Mouse (Mus musculus): ENCODE results near the gene Vmn1r44. TPM values are rescaled to one million over a fixed set of nuclear protein-coding genes. Genes with fewer than 3 reads are reported as not detected.
"Not testable (repeated sequence)": the region's sequence is repeated elsewhere in the genome, so short reads cannot be mapped to it uniquely, and the experiment has no call there.

Vmn1r44 gene
- polyA plus RNA-seq (2016; fragmentation: Nextera tagmentation; extraction: Ambion mirVana): not detected in 2 replicates

DNA sequence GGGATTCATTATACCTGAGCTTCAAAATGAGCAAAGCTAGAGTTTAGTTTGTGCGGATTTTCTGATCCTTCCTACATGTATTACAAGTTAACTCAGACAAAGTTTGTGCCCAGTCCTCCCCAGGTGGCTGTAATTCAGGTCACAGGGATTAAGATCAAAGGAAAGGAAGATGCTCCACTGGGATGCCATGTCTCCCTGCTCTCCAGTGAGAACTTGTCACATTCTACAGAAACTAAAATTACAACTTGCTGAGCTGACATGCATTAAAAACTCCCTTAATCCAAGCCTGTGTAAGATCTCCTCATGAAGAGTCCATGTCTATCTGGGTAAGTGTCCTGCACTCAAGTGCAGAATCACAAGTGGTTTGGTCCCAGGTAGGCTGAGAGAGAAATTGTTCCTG, at the start of gene Vmn1r44:
Vmn1r44 (plus strand) TSS at position 301 of the 400 bp plus-strand sequence.
- Histone ChIP-seq H3K9me3 (peaks cover 10% of the 10 kb centered on the region; the same call in 1 of the 2 replicates), H3K27ac (replicated peaks) (no peak within 1 kb of the TSS), H3K4me3 (no peak within 1 kb of the TSS), H3K36me3 (replicated peaks) (no peaks in the 10 kb centered on the region), H3K4me1 (no peaks in the 10 kb centered on the region), H3K27me3 (replicated peaks; ENCODE audit: low read depth, poor library complexity, severe bottlenecking) (no peaks in the 10 kb centered on the region)
- 85% methylated on average over 1 of the region's 1 CpGs for WGBS
- DNase-seq (ENCODE audit: low spot score): no peak

DNA sequence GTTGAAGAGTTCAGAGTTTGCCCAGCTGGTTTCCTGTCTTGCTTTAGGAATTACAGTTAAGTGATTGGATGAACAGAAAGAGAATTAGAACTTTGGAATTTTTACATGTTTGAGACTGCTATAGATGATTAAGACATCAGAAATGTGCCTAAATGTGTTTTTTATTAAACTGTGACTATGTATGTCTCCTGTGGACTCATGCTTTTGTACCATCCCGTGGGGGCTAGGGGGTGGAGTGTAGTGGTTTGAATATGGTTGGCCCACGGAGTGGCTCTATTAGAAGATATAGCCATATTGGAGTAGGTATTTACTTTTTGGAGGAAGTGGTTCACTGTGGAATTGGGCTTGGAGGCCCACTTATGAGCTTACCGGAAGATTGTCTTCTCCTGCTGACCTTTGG, 25.9 kb upstream of the Vmn1r44 start:
- no peak for DNase-seq (ENCODE audit: low spot score)
- 83% methylated on average over 3 of the region's 3 CpGs for WGBS
- Histone ChIP-seq H3K27me3 (replicated peaks; ENCODE audit: low read depth, poor library complexity, severe bottlenecking) (no peaks in the 10 kb centered on the region), H3K9me3 (peaks cover 31% of the 10 kb centered on the region), H3K36me3 (replicated peaks) (no peaks in the 10 kb centered on the region), H3K4me1 (no peaks in the 10 kb centered on the region), H3K27ac (replicated peaks) (no peak overlapping the region), H3K4me3 (no peak overlapping the region)

DNA sequence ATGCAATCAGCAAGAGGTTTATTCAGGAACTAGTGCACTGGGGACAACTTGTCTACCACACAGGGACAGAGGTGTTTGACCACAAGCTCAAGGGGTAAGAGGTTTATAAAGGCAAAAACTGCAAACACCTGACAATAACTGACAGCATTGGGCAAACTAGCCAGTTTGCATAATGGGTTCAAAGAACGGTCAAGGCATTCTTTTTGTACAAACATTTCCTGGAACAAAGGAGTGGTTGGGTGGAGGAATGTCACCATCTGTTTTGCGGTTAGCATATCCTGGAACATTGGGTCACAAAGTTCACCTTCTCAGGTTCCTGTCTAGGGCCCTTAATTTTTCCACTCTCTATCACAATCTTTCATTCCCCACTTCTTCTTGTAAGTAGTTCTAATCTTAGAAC, 23.6 kb upstream of the Vmn1r44 start:
- Histone ChIP-seq H3K27me3 (replicated peaks; ENCODE audit: low read depth, poor library complexity, severe bottlenecking) (no peaks in the 10 kb centered on the region), H3K9me3 (peaks cover 44% of the 10 kb centered on the region)
- 87% methylated on average over 2 of the region's 2 CpGs for WGBS

DNA sequence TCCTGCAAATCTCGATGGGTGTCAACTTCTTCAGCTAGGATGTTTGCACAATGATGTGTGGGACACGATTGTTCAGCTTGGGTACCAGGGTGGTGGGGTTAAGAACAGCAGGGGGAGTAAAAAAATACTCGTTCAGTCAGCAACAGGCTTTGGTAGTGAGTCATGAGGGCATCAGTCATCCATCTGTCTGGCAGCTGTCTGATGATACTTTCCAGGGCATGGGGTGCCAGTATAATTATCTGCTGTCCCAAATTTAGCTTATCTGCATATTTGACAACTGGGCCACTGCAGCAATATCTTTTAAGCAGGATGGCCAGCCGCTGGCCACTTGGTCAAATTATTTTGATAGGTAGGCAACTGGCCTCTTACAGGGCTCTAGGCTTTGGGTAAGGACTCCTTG, 19.7 kb upstream of the Vmn1r44 start:
- no peaks in the 10 kb centered on the region for H3K27me3 ChIP-seq (replicated peaks; ENCODE audit: low read depth, poor library complexity, severe bottlenecking)
- WGBS: 84% methylated on average over 4 of the region's 4 CpGs
- no peaks in the 10 kb centered on the region for H3K4me1 ChIP-seq
- no peak overlapping the region for H3K27ac ChIP-seq (replicated peaks)
- DNase-seq (ENCODE audit: low spot score): no peak
- peaks cover 55% of the 10 kb centered on the region for H3K9me3 ChIP-seq
- H3K4me3 ChIP-seq: no peak overlapping the region
- no peaks in the 10 kb centered on the region for H3K36me3 ChIP-seq (replicated peaks)

More for the DNA sequence above, 23.6 kb upstream of the Vmn1r44 start:
- no peaks in the 10 kb centered on the region for H3K4me1 ChIP-seq
- H3K4me3 ChIP-seq: no peak overlapping the region
- H3K27ac ChIP-seq (replicated peaks): no peak overlapping the region
- no peak for DNase-seq (ENCODE audit: low spot score)
- no peaks in the 10 kb centered on the region for H3K36me3 ChIP-seq (replicated peaks)

DNA sequence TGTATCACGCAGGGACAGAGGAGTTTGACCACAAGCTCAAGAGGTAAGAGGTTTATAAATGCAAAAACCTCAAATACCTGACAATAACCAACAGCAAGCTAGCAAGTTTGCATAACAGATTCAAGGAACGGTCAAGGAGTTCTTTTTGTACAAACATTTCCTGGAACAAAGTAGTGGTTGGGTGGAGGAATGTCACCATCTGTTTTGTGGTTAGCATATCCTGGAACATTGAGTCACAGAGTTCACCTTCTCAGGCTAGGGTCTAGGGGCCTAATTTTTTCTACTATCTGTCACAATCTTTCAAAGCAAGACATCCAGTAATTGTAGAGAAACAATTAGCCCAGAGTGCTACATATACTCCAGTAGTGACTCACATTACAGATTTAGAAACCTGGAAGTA, 16.2 kb upstream of the Vmn1r44 start:
- no peak for DNase-seq (ENCODE audit: low spot score)
- 92% methylated on average over 2 of the region's 2 CpGs for WGBS

DNA sequence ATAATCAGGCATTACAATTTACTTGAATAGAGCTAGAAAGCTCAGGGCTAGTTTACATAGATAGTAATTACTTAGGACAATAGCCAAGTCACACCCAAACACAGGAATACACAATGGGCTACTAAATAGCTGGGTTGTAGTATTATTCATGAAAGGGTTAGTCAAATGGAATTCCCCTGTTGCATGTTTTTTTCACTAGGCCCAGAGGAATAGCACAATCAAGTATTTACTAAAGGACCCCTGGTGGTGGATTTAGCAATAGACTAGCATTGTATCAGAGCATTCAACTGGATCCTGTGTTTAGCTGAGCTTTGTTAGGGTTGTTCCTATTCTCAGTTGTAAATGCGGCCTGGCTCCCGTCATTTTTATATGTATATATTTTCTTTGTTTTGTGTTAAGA, 15.5 kb upstream of the Vmn1r44 start:
- H3K4me1 ChIP-seq: no peaks in the 10 kb centered on the region
- 83% methylated on average over 2 of the region's 2 CpGs for WGBS
- no peaks in the 10 kb centered on the region for H3K27me3 ChIP-seq (replicated peaks; ENCODE audit: low read depth, poor library complexity, severe bottlenecking)
- no peak for DNase-seq (ENCODE audit: low spot score)
- no peaks in the 10 kb centered on the region for H3K36me3 ChIP-seq (replicated peaks)
- no peak overlapping the region for H3K27ac ChIP-seq (replicated peaks)
- H3K9me3 ChIP-seq: peaks cover 39% of the 10 kb centered on the region
- H3K4me3 ChIP-seq: no peak overlapping the region

More for the DNA sequence above, 16.2 kb upstream of the Vmn1r44 start:
- H3K4me3 ChIP-seq: no peak overlapping the region
- H3K9me3 ChIP-seq: peaks cover 42% of the 10 kb centered on the region
- no peak overlapping the region for H3K27ac ChIP-seq (replicated peaks)
- no peaks in the 10 kb centered on the region for H3K27me3 ChIP-seq (replicated peaks; ENCODE audit: low read depth, poor library complexity, severe bottlenecking)
- no peaks in the 10 kb centered on the region for H3K4me1 ChIP-seq
- H3K36me3 ChIP-seq (replicated peaks): no peaks in the 10 kb centered on the region

DNA sequence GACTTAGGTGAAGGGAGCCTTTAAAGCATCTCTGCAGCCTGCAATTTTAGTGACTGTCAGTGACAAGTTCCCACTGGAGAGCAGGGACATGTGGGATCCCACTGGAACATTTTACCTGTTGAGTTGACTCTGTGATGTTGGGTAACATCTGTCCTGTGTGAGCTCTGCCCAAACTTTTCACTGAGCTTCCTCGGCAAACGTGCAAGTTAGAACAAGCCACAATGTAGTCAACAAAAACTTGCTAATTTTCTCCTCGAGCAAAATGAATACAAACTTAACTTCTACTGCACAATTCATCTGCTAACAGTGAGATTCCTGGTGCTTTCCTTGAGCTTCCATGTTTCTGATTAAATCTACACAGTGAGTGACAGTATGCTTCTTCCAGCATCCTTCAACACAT, 7.1 kb upstream of the Vmn1r44 start, which contains the start of the genes Vmn1r42 and Vmn1r43:
Vmn1r42 (minus strand) TSS at position 101 of the 400 bp plus-strand sequence.
Vmn1r43 (minus strand) TSS at position 101 of the 400 bp plus-strand sequence.
- DNase-seq (ENCODE audit: low spot score); H3K27me3 ChIP-seq (replicated peaks; ENCODE audit: low read depth, poor library complexity, severe bottlenecking); H3K4me3 ChIP-seq; H3K36me3 ChIP-seq (replicated peaks); H3K4me1 ChIP-seq; H3K27ac ChIP-seq (replicated peaks): not testable (repeated sequence)
- H3K9me3 ChIP-seq: peaks cover 16% of the 10 kb centered on the region; the same call in 1 of the 2 replicates
- WGBS: 80% methylated on average over 3 of the region's 3 CpGs

DNA sequence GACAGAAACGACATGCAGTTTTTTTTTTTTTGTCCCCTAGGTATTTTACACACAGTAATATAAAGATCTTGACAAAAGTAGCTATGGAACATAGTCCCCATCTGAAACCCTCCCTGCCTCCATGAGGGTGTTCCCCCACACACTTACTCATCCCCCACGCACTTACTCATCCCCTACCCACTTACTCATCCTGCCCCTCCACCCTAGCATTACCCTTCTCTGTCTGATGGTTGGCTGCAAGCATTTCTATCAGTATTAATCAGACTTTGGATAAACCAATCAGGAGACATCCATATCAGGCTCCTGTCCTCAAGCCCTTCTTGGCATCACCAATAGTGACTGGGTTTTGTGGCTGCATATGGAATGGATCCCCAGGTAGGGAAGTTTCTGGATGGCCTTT, 6.5 kb upstream of the Vmn1r44 start:
- H3K4me1 ChIP-seq: no peaks in the 10 kb centered on the region
- peaks cover 16% of the 10 kb centered on the region; the same call in 1 of the 2 replicates for H3K9me3 ChIP-seq
- H3K27ac ChIP-seq (replicated peaks): no peak overlapping the region
- H3K27me3 ChIP-seq (replicated peaks; ENCODE audit: low read depth, poor library complexity, severe bottlenecking): no peaks in the 10 kb centered on the region
- DNase-seq (ENCODE audit: low spot score): no peak
- H3K4me3 ChIP-seq: no peak overlapping the region
- 81% methylated on average over 2 of the region's 2 CpGs for WGBS
- no peaks in the 10 kb centered on the region for H3K36me3 ChIP-seq (replicated peaks)

DNA sequence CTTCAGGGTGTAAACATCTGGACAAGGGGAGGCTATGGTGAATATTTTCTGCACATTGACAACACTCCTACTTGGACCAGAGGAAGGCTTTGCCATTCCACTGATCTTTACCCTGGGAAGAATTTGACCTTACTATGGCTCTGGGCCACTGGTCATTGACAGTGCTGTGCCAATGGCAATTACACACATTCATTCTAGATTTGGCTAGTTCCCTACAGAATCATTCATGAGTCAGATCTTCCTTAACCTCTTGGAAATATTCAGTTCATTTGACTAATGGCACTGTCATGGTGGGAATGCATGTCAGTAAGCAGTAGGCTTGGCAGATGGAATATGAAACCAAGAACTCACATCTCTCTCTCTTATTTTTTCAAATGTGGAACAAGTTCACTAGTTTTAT, 2.6 kb upstream of the Vmn1r44 start:
- H3K27ac ChIP-seq (replicated peaks): no peak overlapping the region
- peaks cover 14% of the 10 kb centered on the region; the same call in 1 of the 2 replicates for H3K9me3 ChIP-seq

DNA sequence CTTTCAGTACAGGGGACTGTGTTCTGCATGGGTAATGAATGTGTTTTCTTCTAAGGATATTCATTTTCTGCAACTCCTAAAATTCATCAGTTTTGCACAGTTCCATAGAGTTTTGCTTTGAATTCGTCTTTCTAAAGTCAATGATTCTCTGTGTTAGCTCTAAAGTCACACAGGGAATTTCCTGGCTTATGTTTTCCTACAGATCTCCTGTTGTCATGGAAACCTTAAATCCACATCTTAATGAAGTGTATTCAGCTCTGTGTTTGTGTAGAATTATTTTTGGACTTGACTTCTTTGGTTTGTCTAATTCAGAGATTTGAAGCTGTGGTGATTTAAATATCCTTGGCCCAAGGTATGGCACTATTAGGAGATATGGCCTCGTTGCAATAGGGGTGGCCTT, 352 bp downstream of the Vmn1r44 start:
- Histone ChIP-seq H3K9me3 (peaks cover 8% of the 10 kb centered on the region; the same call in 1 of the 2 replicates), H3K4me3 (no peak overlapping the region), H3K36me3 (replicated peaks) (no peaks in the 10 kb centered on the region), H3K27me3 (replicated peaks; ENCODE audit: low read depth, poor library complexity, severe bottlenecking) (no peaks in the 10 kb centered on the region), H3K4me1 (no peaks in the 10 kb centered on the region), H3K27ac (replicated peaks) (no peak overlapping the region)
- WGBS: 64% methylated on average over 2 of the region's 2 CpGs
- no peak for DNase-seq (ENCODE audit: low spot score)

More for the DNA sequence above, 2.6 kb upstream of the Vmn1r44 start:
- DNase-seq (ENCODE audit: low spot score): no peak
- no peaks in the 10 kb centered on the region for H3K36me3 ChIP-seq (replicated peaks)
- no peaks in the 10 kb centered on the region for H3K27me3 ChIP-seq (replicated peaks; ENCODE audit: low read depth, poor library complexity, severe bottlenecking)
- no peaks in the 10 kb centered on the region for H3K4me1 ChIP-seq
- H3K4me3 ChIP-seq: no peak overlapping the region

DNA sequence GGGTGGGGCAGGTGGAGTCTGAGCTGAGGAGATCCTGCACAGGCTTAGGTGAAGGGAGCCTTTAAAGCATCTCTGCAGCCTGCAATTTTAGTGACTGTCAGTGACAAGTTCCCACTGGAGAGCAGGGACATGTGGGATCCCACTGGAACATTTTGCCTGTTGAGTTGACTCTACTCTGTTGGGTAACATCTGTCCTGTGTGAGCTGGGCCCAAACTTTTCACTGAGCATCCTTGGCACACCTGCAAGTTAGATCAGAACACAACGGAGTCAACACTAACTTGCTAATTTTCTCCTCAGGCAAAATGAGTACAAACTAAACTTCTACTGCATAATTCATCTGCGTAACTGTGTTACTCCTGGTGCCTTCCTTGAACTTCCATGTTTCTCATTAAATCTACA, 57.0 kb downstream of the Vmn1r44 start, which contains the start of gene Vmn1r45:
Vmn1r45 (minus strand) TSS at position 101 of the 400 bp plus-strand sequence.
- H3K36me3 ChIP-seq (replicated peaks); H3K27me3 ChIP-seq (replicated peaks; ENCODE audit: low read depth, poor library complexity, severe bottlenecking); DNase-seq (ENCODE audit: low spot score); H3K27ac ChIP-seq (replicated peaks); H3K4me1 ChIP-seq; H3K4me3 ChIP-seq: not testable (repeated sequence)
- 90% methylated on average over 2 of the region's 2 CpGs for WGBS
- H3K9me3 ChIP-seq: peaks cover 19% of the 10 kb centered on the region

DNA sequence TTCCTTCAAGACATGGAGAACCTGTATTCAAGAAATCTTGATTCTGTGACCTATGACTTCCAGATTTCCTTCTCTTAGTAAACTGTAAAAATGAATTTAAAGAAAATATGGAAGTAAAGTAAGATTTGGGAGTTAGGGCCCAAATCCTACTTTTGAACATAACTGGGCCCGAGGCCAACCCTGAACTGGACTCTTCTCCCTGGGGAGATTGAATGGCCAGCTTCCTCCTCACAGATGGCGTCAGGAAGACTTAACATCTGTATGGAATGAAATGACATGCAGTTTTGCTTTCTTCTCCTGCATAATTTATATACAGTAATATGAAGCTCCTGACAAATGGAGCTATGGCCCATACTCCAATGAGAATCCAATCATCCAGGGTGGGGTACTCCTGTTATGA, 57.5 kb downstream of the Vmn1r44 start:
- Histone ChIP-seq H3K27ac (replicated peaks) (no peak overlapping the region), H3K4me3 (no peak overlapping the region), H3K27me3 (replicated peaks; ENCODE audit: low read depth, poor library complexity, severe bottlenecking) (no peaks in the 10 kb centered on the region), H3K36me3 (replicated peaks) (no peaks in the 10 kb centered on the region), H3K4me1 (no peaks in the 10 kb centered on the region), H3K9me3 (peaks cover 19% of the 10 kb centered on the region)
- DNase-seq (ENCODE audit: low spot score): no peak
- WGBS: 80% methylated on average over 2 of the region's 2 CpGs
